19 mouse cellular contexts compared by ENCODE assay signal in the genomic region with DNA sequence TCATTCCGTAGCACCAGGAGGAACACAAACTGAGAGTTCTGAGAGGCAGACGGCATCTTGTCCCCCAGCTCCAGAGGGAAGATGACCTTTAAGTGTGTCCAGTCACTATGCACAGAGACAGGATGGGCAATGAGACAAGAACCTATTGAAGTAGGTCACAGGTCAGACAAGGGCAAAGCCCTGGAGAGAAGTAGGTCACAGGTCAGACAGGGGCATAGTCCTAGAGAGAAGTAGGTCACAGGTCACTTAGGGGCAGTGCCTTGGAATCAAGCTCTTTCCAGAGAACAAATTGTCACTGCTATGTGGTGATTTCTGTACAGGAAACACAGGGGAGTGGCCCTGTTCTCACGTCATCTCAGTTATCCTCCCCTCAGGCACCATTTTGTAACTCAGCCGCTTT.
"Had no signal": no experiment of that assay in that cellular context is flagged by ENCODE, and none has a peak within 500 bp of the region (broad histone marks: within the 10 kb centered on the region; RNA-seq: fewer than 3 reads in every experiment).

No protein-coding gene starts in this region.

- H3K9ac ChIP-seq: lung, embryonic 14.5 days; midbrain, embryonic 12.5 days; neural tube, embryonic 13.5 days; neural tube, embryonic 15.5 days; stomach, embryonic 15.5 days had no signal

- H3K4me2 ChIP-seq: lung, embryonic 14.5 days; midbrain, embryonic 12.5 days; neural tube, embryonic 13.5 days; neural tube, embryonic 15.5 days; stomach, embryonic 15.5 days had no signal

- H3K36me3 ChIP-seq: midbrain, embryonic 10.5 days; midbrain, embryonic 12.5 days; neural tube, embryonic 15.5 days; stomach, embryonic 15.5 days had no signal

- H3K9me3 ChIP-seq: midbrain, embryonic 10.5 days; midbrain, embryonic 12.5 days; neural tube, embryonic 13.5 days; neural tube, embryonic 15.5 days; stomach, embryonic 15.5 days had no signal

- H3K27me3 ChIP-seq: midbrain, embryonic 12.5 days; neural tube, embryonic 13.5 days; neural tube, embryonic 15.5 days; stomach, embryonic 15.5 days had no signal

- DNase-seq: lung, adult 18-20 months; lung, embryonic 14.5 days; lung, postnatal 10 days; lung, postnatal 4 days; midbrain, embryonic 14.5 days; retina, postnatal 1 day; right cerebral cortex, adult 18-20 months; right cerebral cortex, postnatal 14 days; thymus, adult 2 months; thymus, postnatal 25 days; thymus, postnatal 4 days had no signal

- H3K4me1 ChIP-seq: midbrain, embryonic 12.5 days; neural tube, embryonic 13.5 days; neural tube, embryonic 15.5 days; stomach, embryonic 15.5 days had no signal

- H3K4me3 ChIP-seq: midbrain, embryonic 10.5 days; midbrain, embryonic 12.5 days; myocyte; neural tube, embryonic 13.5 days; neural tube, embryonic 15.5 days; stomach, embryonic 15.5 days had no signal

- ATAC-seq: midbrain, embryonic 16.5 days had no signal

- H3K27ac ChIP-seq: midbrain, embryonic 10.5 days; midbrain, embryonic 12.5 days; neural tube, embryonic 13.5 days; neural tube, embryonic 15.5 days; stomach, embryonic 15.5 days; stomach, postnatal 0 days had no signal
